Mouse (Mus musculus) liver, embryonic 11.5 days (tissue): Measurements from ENCODE around the gene Nagpa. TPM values are rescaled to one million over a fixed set of nuclear protein-coding genes. Genes with fewer than 3 reads are reported as not detected.
"Not testable (repeated sequence)": the region's sequence is repeated elsewhere in the genome, so short reads cannot be mapped to it uniquely, and the experiment has no call there.

ENCODE experiments used
- ATAC-seq: fragments of 200-750 bp; cut with Nextera tagmentation; replicated peaks from 2 replicates; pipeline ENCODE4 v1.8.0; 2017; ENCODE audit warnings: moderate number of reproducible peaks, mild to moderate bottlenecking, moderate TSS enrichment, moderate library complexity; ENCODE audit not compliant: low FRiP score
- DNase-seq: peaks from one replicate; pipeline ENCODE4 v3.0.0-alpha.2; 2017; ENCODE audit warnings: low spot score
- H3K27ac ChIP-seq: fragments of 300-500 bp; sonication (generic); 2 replicates; pipeline ENCODE4 v1.5.1; 2014; ENCODE audit warnings: mild to moderate bottlenecking, low read depth, low read length, control low read depth
- H3K27me3 ChIP-seq: fragments of 300-500 bp; sonication (generic); replicated peaks from 2 replicates; pipeline ENCODE4 v1.6.1; 2014; ENCODE audit warnings: low read length, mixed read lengths; ENCODE audit not compliant: control insufficient read depth, insufficient read depth
- H3K36me3 ChIP-seq: fragments of 300-500 bp; sonication (generic); 2 replicates; pipeline ENCODE4 v1.6.1; 2014; ENCODE audit warnings: mild to moderate bottlenecking, low read length, moderate library complexity, mixed read lengths; ENCODE audit not compliant: control insufficient read depth, insufficient read depth
- H3K4me1 ChIP-seq: fragments of 300-500 bp; sonication (generic); replicated peaks from 2 replicates; pipeline ENCODE4 v1.6.1; 2014; ENCODE audit warnings: low read length, mixed read lengths; ENCODE audit not compliant: control insufficient read depth, insufficient read depth
- H3K4me2 ChIP-seq: fragments of 300-500 bp; sonication (generic); 2 replicates; pipeline ENCODE4 v1.6.1; 2014; ENCODE audit warnings: mild to moderate bottlenecking, control low read depth, moderate library complexity
- H3K4me3 ChIP-seq: fragments of 300-500 bp; sonication (generic); 2 replicates; pipeline ENCODE4 v1.5.1; 2014; ENCODE audit warnings: low read depth, low read length, control low read depth
- H3K9ac ChIP-seq: fragments of 300-500 bp; sonication (generic); 2 replicates; pipeline ENCODE4 v1.6.1; 2014; ENCODE audit warnings: low read depth, low read length, control low read depth
- H3K9me3 ChIP-seq: fragments of 300-500 bp; sonication (generic); 2 replicates; pipeline ENCODE4 v1.6.1; 2016; ENCODE audit warnings: low read length, inconsistent platforms, mixed read lengths; ENCODE audit not compliant: control insufficient read depth
- WGBS: fragments of 180-500 bp; shearing (Covaris S2); extraction: QIAGEN DNeasy Blood & Tissue Kit; methylation state at CpG from one replicate; pipeline ENCODE4 v1.1.7; 2014; 5-methylcytosine and 5-hydroxymethylcytosine counted together
- polyA plus RNA-seq: library from polyadenylated mRNA; unstranded; fragments of >200 nt; fragmentation: Nextera tagmentation; extraction: Ambion mirVana; gene quantifications from 2 replicates; pipeline ENCODE4 v1.2.1, GENCODE M21; 2014

Gene Nagpa
- polyA plus RNA-seq, 1 experiment from 2014 or later: 29.2 TPM

- not testable (repeated sequence) for DNase-seq, H3K4me2 ChIP-seq, H3K9ac ChIP-seq, H3K4me3 ChIP-seq, H3K4me1 ChIP-seq, H3K27ac ChIP-seq, H3K27me3 ChIP-seq, H3K9me3 ChIP-seq, H3K36me3 ChIP-seq, ATAC-seq
- 73% methylated on average over 3 of the region's 3 CpGs for whole genome bisulfite sequencing
Measured at GRCm38 (mm10) chr16:5228103-5228502, 24.3 kb upstream of the Nagpa start.

GRCm38 (mm10) chr16:5227501-5227900 lies 23.7 kb upstream of the Nagpa start:
- WGBS: 81% methylated on average over 19 of the region's 19 CpGs
- ATAC-seq, H3K9ac ChIP-seq, H3K9me3 ChIP-seq, H3K36me3 ChIP-seq, DNase-seq, H3K4me2 ChIP-seq, H3K4me3 ChIP-seq, H3K27ac ChIP-seq, H3K4me1 ChIP-seq, H3K27me3 ChIP-seq: not testable (repeated sequence)

- H3K36me3 ChIP-seq, H3K9ac ChIP-seq, H3K4me1 ChIP-seq, H3K27ac ChIP-seq, H3K9me3 ChIP-seq, H3K4me3 ChIP-seq, H3K4me2 ChIP-seq, H3K27me3 ChIP-seq, DNase-seq, ATAC-seq: not testable (repeated sequence)
- 14% methylated on average over 1 of the region's 1 CpGs for whole genome bisulfite sequencing
Measured at GRCm38 (mm10) chr16:5226534-5226933, 22.7 kb upstream of the Nagpa start.

- Histone ChIP-seq H3K36me3 (no peaks in the 10 kb centered on the region), H3K4me3 (no peak within 1 kb of the TSS), H3K9ac (no peak within 1 kb of the TSS), H3K4me2 (no peak within 1 kb of the TSS), H3K27ac (no peak within 1 kb of the TSS), H3K9me3 (no peaks in the 10 kb centered on the region), H3K4me1 (no peaks in the 10 kb centered on the region), H3K27me3 (no peaks in the 10 kb centered on the region)
- no peak for DNase-seq
- 64% methylated on average over 6 of the region's 6 CpGs for WGBS
- no peak for ATAC-seq
Measured at GRCm38 (mm10) chr16:5222140-5222539, 18.3 kb upstream of the Nagpa start, which contains the start of gene AU021092. Gene AU021092, minus strand, starts transcription at chr16:5222299.

- DNase-seq: no peak
- Histone ChIP-seq H3K9ac (no peak overlapping the region), H3K4me3 (no peak overlapping the region), H3K36me3 (no peaks in the 10 kb centered on the region), H3K4me2 (no peak overlapping the region), H3K27me3 (no peaks in the 10 kb centered on the region), H3K9me3 (no peaks in the 10 kb centered on the region), H3K4me1 (no peaks in the 10 kb centered on the region), H3K27ac (no peak overlapping the region)
- ATAC-seq: no peak
- WGBS: 65% methylated on average over 4 of the region's 4 CpGs
Measured at GRCm38 (mm10) chr16:5221403-5221802, 17.6 kb upstream of the Nagpa start.

GRCm38 (mm10) chr16:5217341-5218133 lies 13.7 kb upstream of the Nagpa start:
- H3K4me3 ChIP-seq: no peak overlapping the region
- no peaks in the 10 kb centered on the region for H3K9me3 ChIP-seq
- H3K27ac ChIP-seq: no peak overlapping the region
- ATAC-seq (no peak), DNase-seq (no peak)
- WGBS: 69% methylated on average over 5 of the region's 5 CpGs
- H3K4me1 ChIP-seq: no peaks in the 10 kb centered on the region
- H3K4me2 ChIP-seq: no peak overlapping the region
- H3K27me3 ChIP-seq: no peaks in the 10 kb centered on the region
- H3K36me3 ChIP-seq: no peaks in the 10 kb centered on the region
- H3K9ac ChIP-seq: no peak overlapping the region

GRCm38 (mm10) chr16:5216686-5217085 lies 12.9 kb upstream of the Nagpa start:
- H3K4me2 ChIP-seq: no peak overlapping the region
- DNase-seq: no peak
- H3K4me3 ChIP-seq: no peak overlapping the region
- no peaks in the 10 kb centered on the region for H3K4me1 ChIP-seq
- ATAC-seq: no peak
- no peak overlapping the region for H3K27ac ChIP-seq
- no peak overlapping the region for H3K9ac ChIP-seq
- no peaks in the 10 kb centered on the region for H3K9me3 ChIP-seq
- H3K27me3 ChIP-seq: no peaks in the 10 kb centered on the region
- H3K36me3 ChIP-seq: no peaks in the 10 kb centered on the region
- WGBS: 60% methylated on average over 6 of the region's 6 CpGs

GRCm38 (mm10) chr16:5214126-5214525 lies 10.3 kb upstream of the Nagpa start:
- Histone ChIP-seq H3K9me3 (no peaks in the 10 kb centered on the region), H3K36me3 (no peaks in the 10 kb centered on the region), H3K9ac (no peak overlapping the region), H3K27ac (no peak overlapping the region), H3K4me2 (no peak overlapping the region), H3K27me3 (no peaks in the 10 kb centered on the region), H3K4me3 (no peak overlapping the region), H3K4me1 (no peaks in the 10 kb centered on the region)
- 91% methylated on average over 2 of the region's 2 CpGs for WGBS
- ATAC-seq (no peak), DNase-seq (no peak)

- Histone ChIP-seq H3K9me3 (no peaks in the 10 kb centered on the region), H3K27me3 (no peaks in the 10 kb centered on the region), H3K9ac (no peak overlapping the region), H3K4me3 (no peak overlapping the region), H3K27ac (no peak overlapping the region), H3K36me3 (no peaks in the 10 kb centered on the region), H3K4me1 (no peaks in the 10 kb centered on the region), H3K4me2 (no peak overlapping the region)
- DNase-seq: no peak
- no peak for ATAC-seq
- 77% methylated on average over 3 of the region's 3 CpGs for WGBS
Measured at GRCm38 (mm10) chr16:5212150-5212549, 8.3 kb upstream of the Nagpa start.
